Mouse (Mus musculus): Measurements from ENCODE around the gene Rora.
"Not testable (repeated sequence)": the region's sequence is repeated elsewhere in the genome, so short reads cannot be mapped to it uniquely, and the experiment has no call there.

The Rora gene

DNA sequence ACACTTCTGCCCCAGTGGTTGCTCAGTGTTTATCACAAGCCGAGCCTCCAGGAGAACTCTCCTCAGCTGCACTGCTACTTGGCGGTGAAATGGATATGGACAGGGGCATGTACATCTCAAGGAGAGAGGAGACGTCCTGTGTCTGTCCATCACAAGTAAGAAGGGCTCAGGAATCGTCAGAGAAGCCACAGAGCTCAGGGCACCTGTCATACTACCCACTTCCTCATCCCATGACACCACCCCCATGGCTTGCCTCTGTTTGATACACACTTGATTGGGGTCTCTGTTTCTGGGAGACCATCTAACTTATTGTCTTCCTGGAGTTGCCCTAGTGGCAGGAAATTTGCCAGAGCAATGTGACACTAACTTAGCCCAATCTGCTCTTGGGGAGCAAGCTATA is 433.3 kb downstream of the Rora start:
- DNase-seq (ENCODE audit: low read depth, low spot score): no peak

DNA sequence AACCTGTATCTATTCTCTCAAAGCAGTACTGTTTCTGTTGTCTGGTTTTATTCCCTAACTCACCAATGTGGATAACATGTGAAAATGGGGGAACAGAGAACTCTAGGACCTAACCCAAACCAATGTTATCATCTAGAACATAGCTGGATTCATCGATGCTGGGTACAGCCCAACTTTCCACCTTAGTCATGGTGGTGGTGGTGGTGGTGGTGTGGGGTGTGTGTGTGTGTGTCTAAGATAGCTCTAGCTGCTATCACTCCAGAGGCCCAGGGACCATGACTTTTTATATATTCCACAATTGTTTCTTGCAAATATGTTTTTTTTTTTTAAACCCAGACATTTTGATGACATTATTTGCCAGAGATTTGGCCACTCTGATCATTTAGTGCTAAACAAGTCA is 433.7 kb downstream of the Rora start:
- no peak for DNase-seq (ENCODE audit: low read depth, low spot score)

DNA sequence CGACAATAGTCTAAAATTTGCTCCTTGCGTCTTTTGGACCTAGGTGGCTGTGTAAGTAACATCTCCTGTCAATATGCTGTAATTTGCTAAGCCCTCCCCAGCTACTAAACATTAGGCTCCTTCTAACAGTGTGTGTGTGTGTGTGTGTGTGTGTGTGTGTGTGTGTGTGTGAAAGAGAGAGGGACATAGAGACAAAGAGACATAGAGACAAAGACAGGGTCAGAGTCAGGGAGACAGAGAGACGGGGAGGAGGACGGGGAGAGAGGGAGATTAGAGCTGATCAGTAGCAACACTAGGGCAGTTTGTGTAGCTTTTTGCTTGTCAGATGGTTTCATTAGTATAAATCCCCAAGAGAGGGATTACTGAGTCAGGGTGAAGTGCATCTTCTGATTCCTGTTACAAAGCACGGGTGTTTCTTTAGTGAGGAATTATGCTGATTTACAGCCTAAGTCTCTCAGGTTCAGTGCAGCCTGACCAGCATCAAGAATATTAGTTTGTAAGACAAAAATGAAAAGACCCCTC is 437.2 kb downstream of the Rora start:
- no peak for DNase-seq (ENCODE audit: low read depth, low spot score)

DNA sequence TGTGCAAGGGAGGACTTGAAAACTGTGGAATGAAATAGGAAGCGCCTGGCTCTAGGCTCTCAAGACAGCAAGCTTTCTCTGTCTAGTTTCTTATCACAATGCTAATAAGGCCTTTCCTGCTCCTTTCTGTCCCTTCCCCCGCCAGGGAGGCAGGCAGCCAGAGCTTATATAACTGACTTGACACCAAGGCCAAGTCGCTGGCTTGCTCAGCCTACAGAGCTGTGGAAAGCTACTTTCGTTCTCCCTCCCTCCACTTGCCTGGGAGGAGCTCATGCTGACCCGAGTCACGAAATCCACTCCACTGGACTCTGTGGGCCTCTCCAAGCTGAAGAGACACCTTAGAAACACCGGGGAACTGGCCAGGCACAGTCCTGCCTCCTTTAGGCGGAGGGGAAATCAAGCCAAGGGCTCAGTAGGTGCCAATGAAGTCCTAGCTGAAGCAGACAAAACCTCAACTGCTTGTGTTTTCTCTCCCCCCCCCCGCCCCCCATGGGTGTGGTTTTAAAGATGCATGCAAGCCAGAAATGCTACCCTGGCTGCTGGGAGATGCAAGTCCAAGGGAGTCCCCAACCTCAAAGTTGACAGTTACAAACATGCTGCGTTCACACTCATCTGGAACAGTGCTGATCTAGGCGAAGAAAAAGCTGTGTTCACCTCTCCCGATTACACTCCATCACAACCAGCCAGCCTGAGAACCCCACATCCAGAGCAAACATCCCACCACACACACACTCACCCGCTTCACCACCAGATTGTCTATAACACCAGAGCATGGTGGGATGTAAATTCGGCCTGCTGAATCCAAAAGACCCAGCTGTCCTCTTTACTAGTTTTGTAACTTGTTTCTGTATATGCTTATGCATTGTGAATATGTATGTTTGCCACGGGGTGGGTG is 438.8 kb downstream of the Rora start:
- peak; percentile 7 for DNase-seq (ENCODE audit: low read depth, low spot score)

DNA sequence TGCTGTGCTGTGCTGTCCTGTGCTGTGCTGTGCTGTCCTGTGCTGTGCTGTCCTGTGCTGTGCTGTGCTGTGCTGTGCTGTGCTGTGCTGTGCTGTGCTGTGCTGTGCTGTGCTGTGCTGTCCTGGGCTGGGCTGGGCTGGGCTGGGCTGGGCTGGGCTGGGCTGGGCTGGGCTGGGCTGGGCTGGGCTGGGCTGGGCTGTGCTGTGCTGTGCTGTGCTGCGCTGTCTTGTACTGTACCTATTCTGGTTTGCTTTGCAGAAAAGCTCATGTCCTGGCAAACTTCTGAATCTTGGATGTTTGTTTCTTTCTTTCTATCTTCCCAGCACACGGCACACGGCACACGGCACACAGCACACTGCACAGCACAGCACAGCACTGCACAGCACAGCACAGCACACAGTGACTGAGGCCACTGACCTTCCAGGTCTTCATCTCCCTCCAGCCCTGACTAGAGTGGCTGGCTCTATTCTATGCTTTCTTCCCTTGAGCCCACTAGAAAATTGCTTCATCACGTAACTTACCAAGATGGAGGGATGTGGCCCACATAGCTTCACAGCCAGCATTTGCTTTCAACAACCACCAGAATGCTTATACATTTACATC is 446.7 kb downstream of the Rora start:
- DNase-seq (ENCODE audit: low read depth, low spot score): not testable (repeated sequence)

DNA sequence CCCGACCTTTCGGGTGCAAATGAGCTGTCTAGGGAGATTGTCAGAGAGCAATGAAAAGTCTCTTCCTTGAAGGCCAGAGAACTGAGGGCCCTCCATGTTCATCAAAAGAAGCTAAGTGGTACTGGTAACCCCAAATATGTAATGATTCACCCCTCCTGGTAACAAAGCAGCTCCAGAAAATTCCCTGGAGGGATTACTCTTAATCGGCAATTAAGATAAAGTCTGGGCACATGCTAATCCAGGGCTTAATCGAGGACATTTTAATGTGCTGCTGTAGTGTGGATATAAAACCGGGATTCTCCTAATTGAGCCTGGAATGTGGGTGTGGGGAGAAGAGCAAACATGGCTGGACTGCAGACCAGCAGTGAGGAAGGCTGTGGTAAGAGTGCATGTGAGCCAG is 450.7 kb downstream of the Rora start:
- no peak for DNase-seq (ENCODE audit: low read depth, low spot score)

DNA sequence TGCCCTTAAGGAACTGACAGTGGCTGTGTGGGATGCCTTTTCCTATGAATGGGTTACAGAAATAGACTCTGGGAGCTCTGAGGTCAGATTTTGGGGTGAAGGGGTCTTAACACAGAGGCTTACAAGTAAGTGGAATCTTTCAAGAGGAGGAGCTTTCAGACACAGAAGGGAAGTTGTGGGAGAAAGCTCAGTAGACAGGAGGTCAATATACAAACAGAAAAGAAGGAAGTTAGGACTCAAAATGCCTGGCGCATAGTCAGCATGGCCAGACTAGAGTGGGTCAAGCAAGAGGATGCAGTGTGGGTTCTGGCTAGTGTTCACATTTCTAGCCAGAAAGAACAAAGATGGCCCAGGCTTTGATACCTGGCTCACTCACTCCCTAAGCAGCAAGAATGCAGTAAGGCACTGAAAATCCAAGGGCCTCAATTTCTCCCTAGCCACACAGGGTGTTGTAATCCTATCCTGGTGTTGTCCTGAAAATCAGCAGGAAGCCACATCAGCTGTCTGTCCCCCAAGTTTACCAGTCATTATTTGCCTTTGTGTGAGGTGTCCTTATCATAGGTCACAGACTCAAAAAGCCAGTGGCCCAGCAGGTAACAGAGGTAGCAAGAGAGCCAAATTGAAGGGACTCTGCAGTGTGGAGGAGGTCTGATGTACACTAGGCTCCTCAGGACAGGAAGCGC is 456.2 kb downstream of the Rora start:
- no peak for DNase-seq (ENCODE audit: low read depth, low spot score)

DNA sequence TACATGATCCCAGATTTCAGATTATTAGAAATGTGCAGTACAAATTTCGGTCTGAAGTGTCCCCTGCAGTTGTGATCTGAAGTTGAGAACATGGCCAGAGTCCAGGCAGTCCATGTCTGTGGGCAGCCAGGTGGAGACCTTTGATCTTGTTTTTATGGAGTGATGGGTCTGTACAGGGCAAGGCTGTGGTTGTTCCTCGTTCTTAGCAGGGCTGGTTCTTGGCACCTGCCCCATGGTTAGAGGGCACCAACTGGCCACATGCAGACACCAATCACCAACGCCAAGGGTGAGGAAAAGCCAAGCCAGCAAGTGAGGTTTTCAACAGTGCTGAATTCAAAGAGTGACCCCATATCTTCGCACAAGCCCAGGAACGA is 456.7 kb downstream of the Rora start:
- DNase-seq (ENCODE audit: low read depth, low spot score): no peak

DNA sequence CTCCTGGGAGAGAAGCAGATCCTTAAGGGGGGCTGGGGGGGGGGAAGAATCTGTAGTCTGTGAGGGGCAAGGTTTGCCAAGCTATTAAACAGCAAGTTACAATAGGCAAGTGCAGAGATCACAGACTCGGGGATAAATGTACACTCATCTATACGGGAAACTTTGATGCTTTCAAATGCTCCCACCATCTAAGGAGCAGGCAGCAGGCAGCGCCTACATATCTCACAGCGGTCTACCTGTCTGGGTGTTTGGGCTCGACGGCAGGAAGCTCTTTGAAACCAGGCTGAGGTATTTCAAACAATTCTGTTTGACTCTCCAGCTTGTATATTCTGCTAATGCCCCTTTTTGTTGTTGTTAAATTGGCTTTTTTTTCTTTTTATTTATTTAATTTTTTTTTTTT is 457.1 kb downstream of the Rora start:
- DNase-seq (ENCODE audit: low read depth, low spot score): no peak

DNA sequence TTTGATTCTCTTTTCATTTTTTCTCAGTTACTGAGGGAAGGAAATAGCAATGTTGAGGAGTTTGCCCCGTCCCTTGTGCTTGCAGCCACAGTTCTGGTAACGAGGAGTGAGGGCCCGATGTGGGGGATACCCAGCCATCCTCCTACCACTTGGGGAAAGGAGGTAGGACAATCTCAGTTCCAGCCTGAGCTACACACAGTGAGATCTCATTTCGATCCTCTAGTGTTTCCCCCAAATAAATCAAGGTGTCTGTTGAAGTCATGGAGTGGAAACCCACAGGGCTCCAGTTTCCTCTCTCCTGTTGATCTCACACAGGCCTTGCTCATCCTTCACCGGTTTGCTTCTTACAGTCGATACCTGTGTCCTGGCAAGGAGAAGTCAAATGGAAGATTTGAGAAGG is 458.0 kb downstream of the Rora start:
- no peak for DNase-seq (ENCODE audit: low read depth, low spot score)

DNA sequence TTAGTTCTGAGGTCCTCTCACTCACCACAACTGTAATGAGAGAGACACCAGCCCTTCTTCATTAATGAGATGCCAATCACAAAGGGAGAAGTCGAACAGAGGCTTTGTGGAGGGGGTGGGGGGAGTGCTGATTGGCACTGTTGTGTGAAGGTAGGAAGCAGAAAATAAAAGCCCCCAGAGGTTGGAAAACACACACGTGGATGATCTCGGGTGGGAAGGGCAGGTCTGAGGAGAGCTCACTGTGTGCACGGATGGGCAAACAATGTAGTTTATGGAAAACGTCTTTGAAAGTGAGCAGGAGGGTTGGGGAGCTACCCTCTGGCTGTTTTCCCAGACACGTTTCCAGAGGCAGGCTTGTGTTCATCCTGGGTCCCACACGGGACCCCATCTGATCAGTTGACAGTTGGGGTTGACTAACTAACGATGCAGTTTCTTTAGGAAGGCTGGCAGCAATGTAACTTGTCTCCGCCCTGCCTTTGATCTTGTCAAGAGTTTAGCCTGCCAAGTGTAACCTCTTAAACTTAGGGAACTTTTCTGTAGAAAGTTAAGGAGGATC is 460.9 kb downstream of the Rora start:
- no peak for DNase-seq (ENCODE audit: low read depth, low spot score)

DNA sequence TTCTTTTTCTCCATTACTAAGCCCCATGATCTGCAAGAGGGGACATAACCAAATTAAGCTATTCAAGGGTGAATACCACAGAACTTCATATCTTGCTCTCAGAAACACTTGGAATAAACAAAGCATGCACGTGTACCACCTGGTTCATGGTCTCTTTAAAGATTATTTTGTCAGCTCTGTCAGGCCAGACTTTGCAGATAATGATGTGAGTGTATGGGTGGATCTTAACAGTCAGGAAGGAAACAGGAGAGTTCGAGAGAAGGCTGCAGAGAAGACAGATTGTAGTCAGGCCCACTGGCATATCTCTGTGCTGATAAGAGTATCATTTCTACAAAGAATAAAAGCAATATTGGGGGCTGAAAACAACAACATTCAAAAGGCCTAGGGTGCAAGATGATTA is 463.2 kb downstream of the Rora start:
- no peak for DNase-seq (ENCODE audit: low read depth, low spot score)

DNA sequence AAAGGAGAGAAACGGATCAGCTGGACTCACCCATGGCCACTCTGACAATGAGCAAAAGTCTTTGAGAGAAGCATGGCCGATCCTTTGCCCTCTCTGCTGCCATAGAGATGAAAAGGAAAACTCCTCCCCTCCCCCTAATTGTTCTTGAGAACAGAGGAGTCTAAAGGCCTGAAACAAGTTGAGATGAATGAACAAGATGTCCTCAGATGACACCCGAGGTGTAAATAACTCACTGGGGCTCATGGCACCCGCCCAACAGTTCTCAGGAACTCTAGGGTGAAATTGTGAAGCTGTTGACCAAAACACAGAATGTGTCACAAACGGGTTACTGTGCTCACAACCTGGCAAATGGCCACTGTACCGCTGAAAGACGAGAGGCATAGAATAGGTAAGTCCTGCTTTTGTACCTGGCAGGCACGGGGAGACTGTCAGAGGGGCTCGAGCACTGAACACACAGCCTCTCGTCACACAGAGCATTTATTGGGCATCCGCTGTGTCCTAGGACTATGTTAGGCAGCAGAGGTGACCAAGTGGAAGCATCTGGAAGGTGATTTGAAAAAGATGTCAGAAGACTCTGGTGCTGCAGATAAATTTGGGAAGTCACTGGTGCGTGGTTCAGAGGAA is 467.6 kb downstream of the Rora start:
- no peak for DNase-seq (ENCODE audit: low read depth, low spot score)

DNA sequence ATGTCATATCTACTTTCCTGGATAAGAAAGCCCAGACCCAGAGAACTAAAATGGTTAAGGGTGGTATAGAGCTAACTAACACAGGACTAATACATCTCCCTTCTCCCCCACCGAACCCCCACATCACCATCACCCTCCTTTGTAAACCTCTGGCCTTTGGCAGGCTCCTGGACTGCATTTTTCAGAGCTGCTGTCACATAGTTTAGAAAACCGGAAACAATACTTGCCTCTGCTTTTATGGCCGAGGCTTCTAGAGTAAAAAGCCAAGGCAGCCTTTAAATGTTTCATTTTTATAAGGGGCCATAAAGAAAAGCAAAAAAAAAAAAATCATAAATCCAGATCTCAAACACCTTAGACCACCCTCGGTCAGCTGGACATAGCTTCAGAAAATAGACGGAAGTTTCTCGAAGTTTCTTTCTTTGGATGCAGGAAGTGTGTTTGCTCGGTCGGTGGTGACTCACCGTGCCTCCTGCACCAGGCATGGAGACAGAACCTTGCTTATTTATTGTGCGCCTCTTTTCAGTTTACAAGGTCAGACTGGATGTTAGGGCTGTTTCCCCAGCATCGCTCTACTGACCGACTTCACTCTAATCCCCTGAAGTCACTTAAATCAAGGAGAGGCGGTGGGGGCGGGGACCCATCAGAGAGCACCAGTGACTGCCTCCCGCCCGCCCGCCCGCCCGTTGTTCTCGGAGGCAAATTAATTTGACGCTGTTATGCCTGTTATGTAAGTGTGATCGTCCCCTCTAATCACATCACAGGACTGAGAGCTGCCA is 471.6 kb downstream of the Rora start:
- DNase-seq (ENCODE audit: low read depth, low spot score): no peak

DNA sequence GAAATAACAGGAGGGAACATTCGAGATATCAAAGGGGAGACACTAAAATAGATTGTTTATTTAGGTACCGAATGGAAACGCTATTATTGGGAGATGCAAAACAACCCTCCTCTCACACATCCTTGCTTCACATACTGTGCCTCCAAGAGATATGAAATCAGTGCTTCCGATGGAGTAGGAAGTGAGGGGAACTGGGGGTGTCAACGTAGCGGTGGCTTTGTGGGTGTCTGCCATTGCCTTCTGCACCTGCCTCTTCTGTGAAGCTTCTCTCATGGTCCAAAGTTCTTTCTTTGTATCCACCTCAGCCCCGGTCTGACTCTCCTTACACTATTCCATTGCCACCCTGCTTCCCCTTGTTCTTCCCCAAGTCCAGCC is 472.2 kb downstream of the Rora start:
- no peak for DNase-seq (ENCODE audit: low read depth, low spot score)

DNA sequence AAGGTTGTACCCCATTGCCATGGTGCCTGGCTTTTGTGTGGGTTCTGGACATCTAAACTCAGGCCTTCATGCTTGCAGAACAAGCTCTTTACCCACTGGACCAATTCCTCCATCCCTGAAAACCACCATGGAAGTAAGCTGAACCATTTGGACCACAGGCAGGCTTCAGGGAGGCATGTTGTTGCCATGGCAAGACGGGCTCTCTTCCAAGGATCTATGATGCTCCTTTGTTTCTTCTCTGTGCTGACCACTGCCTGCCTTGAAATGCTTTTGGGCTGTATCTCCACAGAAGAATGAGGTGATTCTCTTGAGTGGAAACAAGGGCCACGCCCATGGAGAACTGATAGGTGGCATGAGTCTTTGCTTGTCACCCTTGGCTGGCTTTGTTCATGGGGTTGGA is 473.0 kb downstream of the Rora start:
- DNase-seq (ENCODE audit: low read depth, low spot score): no peak

DNA sequence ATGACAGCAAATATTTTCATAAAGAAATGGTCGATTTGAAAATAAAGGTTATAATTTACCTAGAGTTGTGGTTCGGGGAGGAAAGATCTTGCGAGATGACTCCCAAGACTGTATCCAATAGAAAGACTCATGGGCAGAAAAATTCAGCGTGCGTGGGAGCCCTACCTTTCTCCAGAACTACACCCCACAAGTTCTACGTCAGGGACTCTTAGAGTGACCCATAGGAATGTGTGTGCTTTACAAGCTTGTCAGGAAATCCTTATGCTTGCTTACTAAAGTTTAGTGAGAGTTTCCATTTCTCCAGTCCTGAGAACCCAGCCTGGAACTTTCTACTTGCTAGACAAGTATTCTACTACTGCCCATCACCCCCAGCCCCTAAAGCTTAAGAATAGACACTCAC is 474.7 kb downstream of the Rora start:
- no peak for DNase-seq (ENCODE audit: low read depth, low spot score)

DNA sequence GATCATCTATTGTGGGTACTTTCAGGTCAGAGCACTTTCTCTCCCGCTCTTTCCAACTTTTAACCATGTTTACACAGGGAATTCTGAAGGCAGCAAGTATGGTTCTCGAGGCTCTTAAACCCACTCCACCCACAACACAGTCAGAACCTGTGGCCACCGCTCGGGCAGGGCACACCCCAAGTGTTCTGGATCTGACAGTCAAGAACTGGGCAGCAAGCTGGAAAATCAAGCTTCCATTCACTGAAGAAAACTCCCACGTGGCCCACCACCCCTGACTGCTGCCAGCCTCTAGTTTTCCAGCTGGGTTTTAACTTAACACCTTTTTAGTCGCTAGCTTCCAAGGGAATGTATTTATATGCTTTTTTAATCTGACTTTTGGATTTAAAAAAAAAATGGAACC is 479.4 kb downstream of the Rora start:
- no peak for DNase-seq (ENCODE audit: low read depth, low spot score)

DNA sequence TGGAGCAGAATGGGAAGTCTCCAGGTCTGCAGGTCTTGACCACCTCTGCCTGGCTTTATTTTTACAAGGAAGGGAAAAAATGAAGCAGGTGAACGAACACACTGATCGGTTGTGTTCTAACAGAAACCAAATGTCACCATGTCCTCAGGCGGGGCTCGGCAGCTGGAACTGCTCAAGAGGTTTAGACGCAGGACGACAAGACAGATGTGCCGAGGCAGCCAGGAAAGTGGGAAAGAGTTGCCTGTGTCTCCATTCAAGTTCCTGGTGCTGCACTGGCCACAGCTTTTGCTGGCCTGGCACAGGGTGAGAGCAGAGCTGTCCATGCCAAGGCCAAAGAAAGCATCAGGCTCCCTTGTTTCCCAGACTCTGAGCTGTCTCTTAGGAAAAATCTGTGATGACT is 480.1 kb downstream of the Rora start:
- no peak for DNase-seq (ENCODE audit: low read depth, low spot score)

DNA sequence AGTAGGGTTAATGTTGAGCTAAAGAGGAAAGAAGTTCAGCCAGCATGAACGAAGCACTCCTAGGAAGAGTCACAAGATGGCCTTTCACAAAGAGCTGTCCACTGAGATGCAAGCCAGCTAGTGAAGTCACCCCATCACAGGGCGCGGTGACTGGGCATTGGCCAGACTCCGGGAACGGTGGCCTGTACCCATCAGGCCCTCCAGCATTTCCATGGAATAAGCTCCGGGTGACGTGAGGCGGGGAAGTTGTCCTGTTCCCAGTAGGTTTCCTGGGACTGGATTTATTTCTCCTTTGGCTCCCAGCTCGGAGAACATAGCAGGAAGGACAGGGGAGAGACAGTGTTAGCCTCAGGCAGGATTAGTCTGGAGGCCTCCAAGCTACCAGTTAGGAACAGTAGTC is 481.0 kb downstream of the Rora start:
- no peak for DNase-seq (ENCODE audit: low read depth, low spot score)

DNA sequence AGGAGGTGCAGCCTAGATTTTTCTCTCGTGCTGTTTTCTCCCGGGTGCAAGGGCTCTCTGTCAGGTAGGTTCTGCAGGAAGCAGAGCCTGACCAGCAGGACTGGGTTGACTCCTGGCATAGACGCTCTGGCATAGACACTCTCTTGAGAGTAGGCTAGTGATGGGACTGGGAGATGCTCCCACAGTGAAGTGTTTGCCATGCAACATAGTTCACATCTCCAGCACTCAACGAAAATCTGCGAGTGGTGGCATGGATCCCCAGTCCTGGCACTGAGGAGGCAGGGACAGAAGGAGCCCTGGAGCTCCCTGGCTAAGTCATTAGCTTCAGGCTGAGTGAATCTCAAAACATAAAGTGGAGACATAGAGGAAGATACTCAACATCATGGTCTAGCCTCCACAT is 483.2 kb downstream of the Rora start:
- no peak for DNase-seq (ENCODE audit: low read depth, low spot score)

All from ES-CJ7 (cell line).